Mouse (Mus musculus) kidney, postnatal 36 days (tissue): ENCODE results near the gene Fbxl5.

Experiments used
- DNase-seq, 2 experiments: peaks; one replicate each; pipeline ENCODE4 v3.0.0; 2021 to 2022; ENCODE audit warnings: mixed read lengths in 2 of 2

Fbxl5 gene

DNA sequence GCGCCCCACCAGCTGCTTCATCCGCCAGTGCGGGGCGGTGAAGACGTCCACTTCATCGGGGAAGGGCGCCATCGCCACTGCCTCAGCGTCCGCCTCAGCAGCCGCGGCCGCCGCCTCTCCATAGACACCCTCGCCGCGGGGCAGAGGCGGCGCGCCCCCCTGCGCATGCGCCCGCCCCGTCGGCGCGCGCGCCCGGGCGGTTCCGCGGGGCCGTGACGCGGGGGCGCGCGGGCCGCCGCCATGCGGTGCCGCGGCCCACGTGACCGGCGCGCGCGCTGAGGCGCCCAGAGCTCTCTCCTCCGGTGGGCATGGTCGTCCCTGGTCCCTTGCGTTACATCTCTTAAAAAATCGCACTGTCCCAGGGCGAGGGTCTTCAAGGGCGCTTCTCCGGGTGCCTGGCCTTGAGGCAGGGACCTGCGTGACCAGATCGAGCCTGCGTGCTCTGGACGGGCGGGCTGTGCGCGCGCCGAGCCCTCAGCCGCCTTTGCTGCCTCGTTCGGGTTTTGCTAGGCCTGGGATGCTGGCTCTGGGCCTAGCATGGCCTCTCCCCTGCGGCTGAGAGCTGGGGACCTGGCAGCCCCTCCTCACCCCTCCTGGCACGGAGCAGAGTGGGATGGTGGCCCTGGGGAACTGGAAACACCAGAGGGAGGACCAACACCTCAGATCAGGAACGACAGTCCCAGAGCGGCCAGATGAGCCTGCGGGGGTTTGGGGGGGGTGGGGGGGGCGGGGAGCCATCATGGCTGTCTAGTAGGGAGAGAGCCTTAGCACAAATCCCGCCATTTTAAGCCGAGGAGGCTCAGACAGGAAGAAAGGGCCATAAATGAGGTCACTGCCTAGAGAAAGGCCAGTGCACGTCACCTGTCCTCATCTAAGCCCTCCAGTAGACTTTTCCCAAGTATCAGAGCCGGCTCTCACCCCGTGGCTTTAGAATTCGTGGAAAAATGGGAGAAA lies 39.2 kb downstream of the Fbxl5 start:
- DNase-seq, result peak; percentile 72 to 89

DNA sequence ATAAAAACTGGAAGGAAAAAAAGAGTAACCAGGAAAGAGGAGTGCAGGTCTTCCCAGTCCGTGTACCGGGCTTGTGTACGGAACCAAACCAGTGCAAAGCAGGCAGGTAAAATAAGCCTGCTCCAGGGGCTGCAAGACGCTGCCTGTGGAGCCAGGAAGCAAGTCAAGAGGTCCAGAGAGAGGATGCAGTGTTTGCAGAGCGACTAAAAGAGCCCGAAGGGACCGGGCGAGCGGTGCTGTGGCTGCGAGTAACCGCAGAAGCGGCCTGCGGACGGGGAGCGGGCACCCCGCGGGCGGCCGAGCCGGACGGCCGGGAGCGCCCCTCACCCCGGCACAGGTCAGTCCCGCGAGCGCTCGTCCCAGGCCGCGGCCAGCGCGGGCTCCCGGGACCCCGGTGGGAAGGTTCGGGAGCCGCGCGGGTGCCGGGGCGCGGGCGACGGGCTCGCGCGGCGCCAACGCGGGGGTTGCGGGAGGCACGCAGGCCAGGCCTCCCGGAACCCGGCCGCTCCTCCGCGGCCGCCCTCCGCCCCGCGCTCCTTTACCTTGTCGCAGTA lies 39.9 kb downstream of the Fbxl5 start:
- peak; percentile 17 to 62 for DNase-seq

DNA sequence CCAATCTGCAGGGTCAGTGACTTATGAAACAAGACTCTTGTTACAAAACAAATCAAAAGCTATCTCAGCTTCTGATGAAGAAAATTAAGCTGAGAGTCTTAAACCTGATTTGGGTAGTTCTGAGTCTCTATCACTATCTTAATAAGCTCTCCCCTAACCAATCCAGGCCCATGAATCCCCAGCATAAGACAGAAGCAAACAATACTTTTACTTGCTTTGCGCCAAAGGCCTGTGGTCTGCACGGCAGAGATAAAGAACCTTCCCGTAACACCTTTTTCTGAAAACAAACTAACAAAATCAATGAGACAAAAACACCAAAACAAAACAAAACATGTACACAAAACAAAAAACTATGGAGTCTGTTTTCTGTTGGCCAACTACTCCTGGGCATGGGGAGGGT lies 42.9 kb downstream of the Fbxl5 start:
- DNase-seq, result no peak

DNA sequence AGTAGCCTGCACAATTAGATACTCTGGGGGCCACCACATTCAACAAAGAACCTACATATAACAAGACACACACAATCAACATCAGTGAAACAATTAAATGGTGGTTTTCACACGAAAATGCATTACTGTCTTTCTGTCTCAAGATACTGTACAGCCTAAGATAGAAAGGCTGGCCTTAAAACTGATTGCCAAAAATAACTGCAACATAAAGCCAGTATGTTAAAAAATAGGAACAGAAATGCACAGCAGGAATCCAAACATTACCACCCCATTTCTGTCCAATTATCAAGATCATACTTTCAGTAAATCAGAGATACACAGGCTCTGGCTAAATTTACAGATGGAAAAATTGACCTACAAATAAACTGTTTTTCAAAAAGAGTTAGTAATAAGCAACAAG lies 44.4 kb downstream of the Fbxl5 start:
- no peak for DNase-seq

DNA sequence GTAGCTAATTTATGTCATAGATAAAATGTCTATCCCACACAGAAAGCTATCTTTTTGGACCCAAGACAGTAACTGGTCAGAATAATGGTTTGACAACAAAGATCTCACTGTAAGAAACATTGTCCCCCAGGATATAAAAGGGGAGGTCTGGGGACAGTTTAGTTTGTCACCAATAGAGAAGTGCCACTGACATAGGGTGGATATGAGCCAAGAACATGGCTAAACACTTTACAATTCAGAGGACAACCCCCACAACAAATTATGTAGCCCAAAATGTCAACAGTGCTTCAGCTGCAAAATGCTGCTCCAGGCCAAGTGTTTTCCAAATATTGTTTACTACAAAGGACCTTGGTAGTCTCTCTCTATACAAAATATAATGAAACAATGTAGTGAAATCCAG lies 45.0 kb downstream of the Fbxl5 start:
- no peak for DNase-seq

DNA sequence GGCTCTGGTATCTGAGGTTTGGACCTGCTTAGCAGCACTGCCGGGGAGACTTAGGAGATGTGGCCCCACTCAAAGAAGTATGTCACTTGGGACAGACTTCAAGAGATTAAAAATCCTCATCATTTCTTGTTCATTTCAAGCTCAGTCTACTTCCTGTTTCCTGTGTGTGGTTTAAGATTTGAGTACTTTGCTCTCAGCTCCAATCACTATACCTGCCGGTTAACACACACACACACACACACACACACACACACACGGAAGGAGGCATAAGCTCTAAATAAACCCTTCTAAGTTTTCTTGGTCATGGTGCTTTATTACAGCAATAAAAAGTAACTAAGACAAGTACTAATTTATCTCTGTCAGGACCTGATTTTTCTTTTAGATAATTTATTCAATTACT lies 49.9 kb downstream of the Fbxl5 start:
- DNase-seq, result no peak

DNA sequence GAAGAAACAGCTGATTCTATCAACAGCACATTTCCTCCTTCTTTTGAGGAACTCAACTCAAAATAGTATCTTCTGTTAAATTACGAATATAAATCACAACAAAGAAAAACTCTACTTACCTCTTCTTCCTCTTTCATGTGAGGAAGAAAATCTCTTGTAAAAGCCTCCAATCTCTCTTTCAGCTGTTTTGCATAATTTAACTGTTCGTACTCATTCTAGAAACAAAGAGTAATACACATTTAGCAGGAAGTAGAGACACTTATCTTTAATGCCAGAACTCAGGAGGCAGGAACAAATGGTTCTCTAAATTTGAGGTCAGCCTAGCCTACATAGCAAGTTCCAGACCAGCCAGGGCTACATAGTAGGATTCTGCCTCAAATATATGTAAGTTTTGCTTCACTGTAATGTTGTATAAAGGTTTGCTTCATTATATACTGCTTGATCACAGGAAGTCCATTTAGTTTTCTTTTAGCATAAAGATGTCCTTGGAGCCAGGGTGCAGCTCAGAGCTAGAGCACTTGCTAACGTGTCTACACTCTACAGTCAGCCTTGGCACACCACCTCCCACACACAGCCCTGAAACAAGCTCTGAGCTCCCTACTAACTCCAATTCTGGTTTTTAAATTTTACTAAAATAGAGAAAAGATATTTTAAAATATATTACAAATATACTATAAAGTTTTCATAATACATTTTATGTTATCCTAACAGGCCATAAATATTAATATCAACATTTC lies 50.7 kb downstream of the Fbxl5 start:
- no peak for DNase-seq

DNA sequence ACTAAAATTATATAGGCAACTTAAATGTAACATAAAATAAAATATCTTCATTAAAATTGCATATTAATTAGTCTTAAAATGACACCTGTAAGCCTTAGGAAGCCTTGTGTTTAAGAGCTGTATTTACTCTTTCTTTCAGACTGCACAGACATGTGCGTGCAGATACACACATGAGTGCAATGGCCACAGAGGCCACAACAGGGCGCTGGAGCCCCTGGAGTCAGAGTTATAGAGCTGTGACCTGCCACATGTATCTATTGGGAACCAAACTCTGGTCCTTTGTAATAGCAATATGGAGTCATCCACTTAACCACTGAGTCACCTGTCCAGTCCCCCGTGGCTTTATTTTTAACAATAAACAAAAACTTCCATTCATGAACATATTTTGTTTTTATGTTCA lies 72.3 kb downstream of the Fbxl5 start:
- DNase-seq, result no peak

DNA sequence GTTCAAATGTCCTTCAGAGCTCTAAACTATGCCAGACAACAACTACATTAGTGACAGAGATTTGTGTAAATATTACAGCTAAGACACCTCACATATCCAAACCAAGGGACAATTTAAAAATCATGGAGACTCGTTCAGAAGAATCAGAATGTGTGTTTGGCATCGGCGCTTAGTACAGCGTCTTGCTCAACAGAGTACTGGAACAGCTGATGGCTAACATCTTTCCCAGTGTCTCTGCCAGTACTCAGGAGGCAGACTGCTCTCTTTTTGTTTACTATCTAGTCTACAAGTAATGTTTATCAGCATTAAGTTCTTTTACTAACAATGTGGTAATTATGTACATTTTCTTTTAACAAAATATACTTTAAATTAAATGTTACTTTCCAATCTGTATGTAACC lies 73.4 kb downstream of the Fbxl5 start:
- no peak for DNase-seq

DNA sequence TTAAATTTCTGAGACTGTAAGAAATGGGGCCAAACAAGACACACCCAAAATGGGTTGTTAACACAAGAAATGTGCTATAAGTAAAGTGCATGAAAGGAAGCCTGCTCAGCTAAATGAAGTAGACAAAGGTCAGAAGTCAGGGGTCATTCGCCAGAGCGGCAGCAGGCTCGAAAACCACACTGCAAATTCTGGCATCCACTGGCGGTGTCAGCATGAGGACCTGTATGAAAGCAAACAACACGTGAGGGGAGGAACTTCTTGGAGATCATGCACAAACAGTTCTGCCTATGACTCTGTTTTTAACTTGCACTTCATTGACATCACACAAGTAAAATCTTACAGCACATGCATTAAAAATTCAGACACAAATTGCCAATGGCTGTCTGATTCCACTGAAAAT lies 76.3 kb downstream of the Fbxl5 start:
- peak; percentile 16 to 22 for DNase-seq

DNA sequence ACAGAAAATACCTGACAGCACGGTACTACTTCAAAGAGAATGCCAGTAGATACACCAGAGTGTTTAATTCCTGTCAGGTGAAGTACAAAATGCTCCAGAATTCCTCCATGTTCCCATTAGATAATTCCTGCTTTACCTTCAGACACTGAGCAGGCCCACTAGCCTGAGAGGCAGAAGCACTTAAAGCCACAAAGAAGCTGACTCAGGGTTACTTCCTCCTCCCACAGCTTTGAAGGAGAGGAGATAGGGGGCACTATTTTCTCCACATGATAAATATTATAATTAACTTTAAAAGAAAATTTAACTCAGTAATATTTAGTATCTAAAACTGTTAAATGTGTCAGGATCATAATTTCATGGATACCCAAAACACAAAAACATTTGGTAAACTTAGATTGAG lies 77.3 kb downstream of the Fbxl5 start:
- DNase-seq, result no peak

DNA sequence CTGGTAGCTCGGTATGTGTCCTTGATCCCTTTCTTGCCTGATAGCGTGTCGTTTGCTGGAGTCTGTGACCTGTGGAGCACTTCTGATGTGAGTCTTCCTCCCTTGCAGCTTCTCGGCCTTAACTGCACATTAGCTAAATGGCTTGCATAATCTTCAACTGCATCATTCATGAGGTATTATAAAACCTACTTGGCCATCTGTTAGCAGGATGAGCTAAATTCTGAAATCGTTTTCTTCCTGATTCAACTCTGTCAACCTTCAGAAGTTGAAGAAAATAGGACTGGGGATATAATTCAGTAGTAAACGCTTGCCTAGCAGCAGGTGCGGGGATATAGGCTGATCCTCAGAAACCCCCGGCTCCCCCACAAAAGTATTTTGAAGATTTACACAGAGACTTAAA lies 89.1 kb downstream of the Fbxl5 start:
- DNase-seq, result no peak

DNA sequence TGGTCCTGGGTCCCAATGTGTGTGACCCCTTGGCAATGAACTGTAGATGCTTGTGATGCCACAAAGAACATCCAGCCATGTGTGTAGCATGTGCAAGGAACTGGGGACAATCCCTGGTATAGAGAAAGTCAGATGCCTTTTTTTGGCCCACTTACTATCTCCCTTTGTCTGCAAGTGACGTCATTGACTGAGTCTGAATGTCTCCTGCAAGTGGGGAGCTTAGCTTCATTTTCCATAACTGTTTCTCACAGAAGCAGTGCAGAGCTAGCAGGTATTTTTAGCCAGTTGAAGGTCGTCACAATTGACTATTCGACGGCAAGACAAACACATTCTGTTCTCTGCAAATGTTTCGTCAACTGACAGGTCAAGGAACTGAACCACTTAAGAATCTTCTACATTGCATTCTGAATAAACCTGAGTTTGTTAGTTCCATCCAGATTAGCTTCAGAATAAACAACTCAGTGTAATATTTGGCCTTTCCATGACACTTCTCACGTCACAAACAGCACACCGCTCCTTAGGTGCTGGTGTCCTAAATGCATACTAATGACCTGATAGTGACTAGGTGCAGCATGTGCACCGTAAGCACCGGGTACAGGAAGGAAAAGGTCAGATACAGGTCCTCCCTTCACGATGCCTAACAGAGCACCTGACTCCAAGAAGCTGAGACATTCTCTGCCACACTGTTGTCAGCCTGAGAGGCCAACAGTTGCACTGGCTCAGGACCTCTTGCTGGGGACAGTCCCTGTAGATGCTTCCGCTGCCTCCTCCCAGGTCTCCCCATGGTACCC lies 92.9 kb downstream of the Fbxl5 start:
- no peak for DNase-seq

DNA sequence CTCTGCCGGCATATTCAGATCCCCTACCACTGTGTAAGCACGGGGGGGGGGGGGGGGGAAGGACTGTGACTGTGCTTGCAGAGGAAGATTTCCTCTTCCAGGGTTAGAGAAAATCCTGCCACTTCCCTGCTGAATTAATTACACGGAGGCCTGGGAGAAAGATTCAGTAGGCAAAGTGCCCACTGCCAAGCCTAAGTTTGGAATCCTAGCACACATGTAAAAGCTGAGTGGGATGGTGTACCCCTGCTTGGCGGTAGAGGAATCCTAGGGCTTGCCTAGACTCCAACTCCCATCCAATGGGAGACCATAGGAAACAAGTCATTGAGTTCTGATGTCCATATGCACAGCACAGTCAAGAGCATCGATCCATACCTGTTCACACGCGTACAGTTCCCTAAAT lies 97.6 kb downstream of the Fbxl5 start:
- no peak for DNase-seq

DNA sequence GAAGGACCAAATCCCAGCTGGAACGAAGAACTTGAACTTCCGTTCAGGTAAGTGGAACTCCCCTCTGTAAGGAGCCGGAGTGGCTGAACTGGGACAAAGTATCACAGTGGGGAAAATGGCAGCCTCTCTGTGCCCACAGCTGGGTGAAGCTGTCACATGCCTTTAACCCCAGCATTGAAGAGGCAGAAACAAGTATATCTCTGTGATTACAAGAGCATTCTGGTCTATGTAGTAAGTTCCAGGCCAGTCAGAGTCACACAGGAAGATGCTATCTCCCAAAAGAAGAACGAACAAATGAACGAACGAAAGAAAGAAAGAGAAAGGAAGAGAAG lies 99.0 kb downstream of the Fbxl5 start:
- no peak for DNase-seq

DNA sequence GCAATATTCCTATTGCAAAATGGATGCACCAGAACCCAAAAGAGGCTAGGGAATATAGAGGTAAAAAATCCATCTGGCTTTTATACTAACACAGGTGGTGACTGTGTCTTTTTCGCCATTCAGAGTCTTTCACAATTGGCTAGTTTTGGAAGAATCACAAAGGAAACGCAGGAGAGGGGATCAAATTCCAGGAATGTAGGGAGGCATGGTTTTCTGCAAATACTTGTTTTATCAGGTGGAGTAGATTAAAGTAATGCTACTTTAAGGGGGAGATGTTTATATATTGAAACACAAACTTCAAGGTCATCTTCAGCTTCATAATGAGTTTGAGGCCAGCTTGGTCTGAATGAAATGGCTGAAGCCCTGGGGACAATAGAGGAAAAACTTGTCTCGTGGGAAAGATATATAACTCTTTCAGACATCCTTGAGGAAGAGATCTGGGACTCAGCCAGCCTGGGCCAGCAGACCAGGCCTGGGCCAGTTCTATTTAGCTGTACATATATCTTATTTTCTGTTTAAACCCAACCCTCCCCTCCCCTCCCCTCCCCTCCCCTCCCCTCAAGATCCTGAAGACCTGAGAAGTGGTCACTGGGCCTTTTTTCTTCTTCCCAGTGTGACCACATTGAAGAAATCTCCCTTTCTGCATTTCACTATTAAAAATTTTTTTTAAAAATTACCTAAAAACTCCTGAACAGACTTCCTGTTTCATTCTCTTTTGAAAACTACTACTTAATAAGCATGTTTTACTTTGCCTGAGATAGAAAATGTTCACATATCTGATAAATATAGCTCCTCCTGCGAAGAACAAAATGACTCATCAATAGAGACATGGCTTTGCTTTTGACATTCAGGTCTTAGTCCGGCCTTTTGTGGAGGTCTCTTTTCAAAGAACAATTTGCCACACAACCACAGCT lies 99.6 kb downstream of the Fbxl5 start:
- no peak for DNase-seq

DNA sequence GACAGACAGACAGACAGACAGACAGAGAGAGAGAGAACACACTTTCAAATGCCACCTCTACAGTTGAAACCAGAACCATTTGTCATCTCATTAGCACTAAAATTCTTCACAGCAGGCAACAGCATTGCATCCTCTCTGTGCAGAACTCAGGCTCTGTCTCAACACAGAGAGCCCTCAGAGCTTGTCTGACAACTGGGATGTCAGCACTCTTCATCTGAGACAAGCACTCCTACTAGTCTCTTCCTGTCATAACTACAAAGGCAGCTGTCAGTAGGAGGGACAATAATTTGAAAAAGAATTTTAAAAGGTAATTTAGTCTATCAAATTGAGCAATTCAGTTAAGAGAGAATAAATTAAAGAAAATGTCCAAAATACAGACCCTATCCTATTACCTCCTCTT lies 122.2 kb downstream of the Fbxl5 start:
- DNase-seq, result no peak

DNA sequence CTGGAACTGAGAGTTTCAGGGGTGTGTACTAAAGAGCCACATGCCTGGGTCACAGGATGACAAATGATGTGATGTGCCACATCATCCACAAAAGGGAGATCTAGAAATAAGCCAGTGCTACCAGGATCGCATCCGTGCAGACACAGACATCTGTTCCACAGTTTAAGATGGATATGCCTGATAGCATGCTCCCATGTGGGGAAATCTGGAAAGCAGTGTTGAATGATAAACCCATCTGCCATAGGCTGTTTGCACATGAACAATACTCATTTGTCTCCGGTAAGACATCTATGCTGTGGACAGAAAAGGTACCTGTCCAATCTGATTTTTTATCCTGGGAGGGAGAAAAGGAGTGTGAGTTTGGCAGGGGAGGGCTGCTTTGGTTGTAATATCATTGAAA lies 124.3 kb downstream of the Fbxl5 start:
- no peak for DNase-seq
